Mouse (Mus musculus): ENCODE measurements around the gene Tnni1.

DNA sequence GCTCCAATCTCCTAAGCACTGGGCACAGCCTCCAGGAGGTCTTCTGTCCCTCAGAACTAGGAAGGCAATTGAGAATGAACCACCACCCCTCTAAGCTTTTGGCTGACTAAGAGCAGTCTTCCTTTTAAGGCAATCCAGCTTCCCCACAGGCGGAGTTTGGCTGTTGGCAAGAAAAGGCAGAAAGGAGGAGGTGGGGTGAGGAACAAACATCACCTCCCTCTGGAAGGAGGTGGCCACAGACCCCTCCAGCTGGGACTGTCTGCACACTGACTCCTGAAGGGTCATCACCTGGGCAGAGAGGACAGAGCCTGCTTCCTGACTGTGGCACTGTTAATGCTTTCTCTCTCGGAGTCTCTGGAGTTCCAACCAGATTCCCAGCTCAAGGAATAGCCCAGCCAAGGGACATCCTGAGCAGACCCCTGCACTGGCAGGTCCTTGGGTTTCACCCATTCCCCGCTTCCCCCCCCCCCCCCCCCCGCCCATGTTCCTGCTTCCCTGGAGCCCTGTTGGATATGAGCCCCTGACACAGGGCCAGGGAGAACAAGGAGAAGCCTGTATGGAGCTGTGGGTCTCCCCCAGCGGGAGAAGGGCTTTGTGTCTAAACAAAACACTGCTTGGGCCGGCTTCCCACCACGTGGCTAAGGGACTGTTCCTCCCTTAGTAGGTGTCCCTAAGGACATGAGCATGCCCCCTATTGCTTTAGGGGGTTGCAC, 44.9 kb upstream of the Tnni1 start:
- TF ChIP-seq CTCF (IDR thresholded peaks at IDR 0.05; ENCODE audit: borderline replicate concordance, control insufficient read depth, extremely low read depth, insufficient read depth, low read length, poor library complexity): no peak
- no peak for TF ChIP-seq POLR2A (IDR thresholded peaks at IDR 0.05; ENCODE audit: control insufficient read depth, extremely low read depth, insufficient read depth, low read length, poor library complexity)

Data from thymus, adult 2 months (tissue).